Mouse (Mus musculus): ENCODE results near the gene Adipoq.

Gene Adipoq

GRCm38 (mm10) chr16:23196791-23197190 is 50.5 kb downstream of the Adipoq start:
- DNase-seq (ENCODE audit: low spot score in 2 of 2) = no peak

GRCm38 (mm10) chr16:23201498-23201897 is 55.2 kb downstream of the Adipoq start:
- DNase-seq (ENCODE audit: low spot score in 2 of 2) = no peak
